Mouse (Mus musculus) brain, embryonic 14.5 days (tissue): ENCODE data around the gene Spag5.

ENCODE experiments used
- CTCF ChIP-seq: fragments of 200-500 bp; IDR thresholded peaks from 2 replicates; pipeline ENCODE4 v1.5.1; 2012; ENCODE audit warnings: inconsistent platforms, mild to moderate bottlenecking, moderate library complexity, borderline replicate concordance; ENCODE audit not compliant: insufficient read depth, insufficient read length; ENCODE audit errors: extremely low read depth
- POLR2A ChIP-seq: fragments of 200-500 bp; IDR thresholded peaks from 2 replicates; pipeline ENCODE4 v1.6.1; 2012; ENCODE audit warnings: mild to moderate bottlenecking, inconsistent platforms, borderline replicate concordance; ENCODE audit not compliant: poor library complexity, insufficient read depth, insufficient read length, severe bottlenecking; ENCODE audit errors: extremely low read depth

DNA sequence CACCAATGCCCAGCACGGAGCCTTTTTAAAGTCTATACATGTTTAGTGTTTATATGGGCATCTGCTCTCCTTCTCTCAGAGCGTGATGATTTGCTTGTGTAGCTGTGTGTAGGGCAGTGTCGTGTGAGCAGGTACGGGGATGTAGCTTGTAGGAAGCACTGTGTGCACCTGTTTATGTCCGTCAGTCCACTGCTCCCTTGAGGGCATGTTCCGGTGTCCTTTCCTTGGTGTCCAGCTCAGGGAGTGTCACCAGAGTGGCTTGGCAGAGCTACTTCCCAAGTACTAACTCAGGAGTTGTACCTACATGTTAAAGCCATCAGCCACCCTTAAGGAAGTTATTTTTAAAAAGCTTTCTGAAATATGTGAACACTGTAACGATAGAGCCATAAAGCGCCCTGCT is 35.7 kb downstream of the Spag5 start:
- TF ChIP-seq CTCF (no peak), POLR2A (no peak)
